Mouse (Mus musculus) left cerebral cortex, adult 2 months (tissue): ENCODE data around the gene Gm9999. TPM values are rescaled to one million over a fixed set of nuclear protein-coding genes. Genes with fewer than 3 reads are reported as not detected.
"Not testable (repeated sequence)": the region's sequence is repeated elsewhere in the genome, so short reads cannot be mapped to it uniquely, and the experiment has no call there.

Experiments used
- DNase-seq, 2 experiments: peaks; one replicate each; pipeline ENCODE4 v3.0.0; 2021 to 2022; ENCODE audit warnings: low spot score in 2 of 2, mixed read lengths in 1 of 2; ENCODE audit errors: extremely low spot score in 1 of 2
- H3K27ac ChIP-seq: fragments of 200-600 bp; 2 replicates; pipeline ENCODE4 v1.8.1; 2022
- H3K4me3 ChIP-seq: fragments of 200-600 bp; 2 replicates; pipeline ENCODE4 v1.8.1; 2022
- CTCF ChIP-seq: fragments of 200-600 bp; IDR thresholded peaks from 2 replicates; pipeline ENCODE4 v1.8.1; 2022; ENCODE audit warnings: antibody characterized with exemption, mild to moderate bottlenecking, moderate library complexity
- intact Hi-C: fragments of 180-260 bp; cut with DNase I; formaldehyde crosslinking; loops from one replicate; pipeline ENCODE4 v1.15.1; 2025
- total RNA-seq, 2 experiments: library from RNA; stranded (reverse); gene quantifications; 2 replicates each; pipeline ENCODE4 v1.2.3; 2021

Gene Gm9999
- total RNA-seq, 2 experiments from 2014 or later: not detected

GRCm38 (mm10) chr7:46985718-46986505, 2.5 kb downstream of the Gm9999 start:
- intact Hi-C loops: loop anchor here (2.0 kb wide), 1 partner anchor 21 kb away; no protein-coding TSS in a partner anchor
- Histone ChIP-seq H3K27ac (no peak overlapping the region), H3K4me3 (no peak overlapping the region)
- TF ChIP-seq CTCF: no peak
- no peak for DNase-seq

- intact Hi-C loops: loop anchor here (2.0 kb wide), 1 partner anchor 20 kb away; no protein-coding TSS in a partner anchor
- no peak overlapping the region for H3K27ac ChIP-seq
- no peak for DNase-seq
- no peak overlapping the region for H3K4me3 ChIP-seq
- no peak for TF ChIP-seq CTCF
Observed at GRCm38 (mm10) chr7:46986646-46987045, 3.3 kb downstream of the Gm9999 start.

- H3K4me3 ChIP-seq: no peak overlapping the region
- intact Hi-C loops: loop anchor here (2.0 kb wide), 1 partner anchor 20 kb away; no protein-coding TSS in a partner anchor
- no peak for TF ChIP-seq CTCF
- no peak for DNase-seq
- H3K27ac ChIP-seq: no peak overlapping the region
Observed at GRCm38 (mm10) chr7:46987073-46987472, 3.7 kb downstream of the Gm9999 start.

- H3K4me3 ChIP-seq, H3K27ac ChIP-seq, intact Hi-C loops, DNase-seq: not testable (repeated sequence)
Observed at GRCm38 (mm10) chr7:46989387-46989786, 6.0 kb downstream of the Gm9999 start.

- intact Hi-C loops: no loop called here
- no peak for DNase-seq
- Histone ChIP-seq H3K4me3 (no peak overlapping the region), H3K27ac (no peak overlapping the region)
- TF ChIP-seq CTCF: no peak
Observed at GRCm38 (mm10) chr7:46993079-46993478, 9.7 kb downstream of the Gm9999 start.

GRCm38 (mm10) chr7:46995558-46995957, 12.2 kb downstream of the Gm9999 start:
- Histone ChIP-seq H3K4me3 (no peak overlapping the region), H3K27ac (no peak overlapping the region)
- no peak for DNase-seq
- no peak for TF ChIP-seq CTCF
- intact Hi-C loops: no loop called here

- no peak for DNase-seq
- Histone ChIP-seq H3K4me3 (no peak overlapping the region), H3K27ac (no peak overlapping the region)
- intact Hi-C loops: no loop called here
- TF ChIP-seq CTCF: no peak
Observed at GRCm38 (mm10) chr7:46997008-46997407, 13.6 kb downstream of the Gm9999 start.

GRCm38 (mm10) chr7:46997644-46998395, 14.4 kb downstream of the Gm9999 start:
- DNase-seq: no peak
- Histone ChIP-seq H3K27ac (no peak overlapping the region), H3K4me3 (no peak overlapping the region)
- no peak for TF ChIP-seq CTCF
- intact Hi-C loops: no loop called here

GRCm38 (mm10) chr7:46998942-46999341, 15.6 kb downstream of the Gm9999 start:
- no peak for DNase-seq
- Histone ChIP-seq H3K27ac (no peak overlapping the region), H3K4me3 (no peak overlapping the region)
- intact Hi-C loops: no loop called here
- no peak for TF ChIP-seq CTCF

- no peak for DNase-seq
- H3K27ac ChIP-seq: no peak overlapping the region
- no peak for TF ChIP-seq CTCF
- intact Hi-C loops: no loop called here
- no peak overlapping the region for H3K4me3 ChIP-seq
Observed at GRCm38 (mm10) chr7:46999983-47000643, 16.7 kb downstream of the Gm9999 start.

GRCm38 (mm10) chr7:47000644-47000983, 17.2 kb downstream of the Gm9999 start:
- Histone ChIP-seq H3K27ac (no peak overlapping the region), H3K4me3 (no peak overlapping the region)
- TF ChIP-seq CTCF: no peak
- intact Hi-C loops: no loop called here
- DNase-seq: no peak
